Mouse (Mus musculus) induced T-regulatory cell, adult 2 months (primary cell): ENCODE measurements around the gene Catsper3.
A peak's percentile ranks its signal among the peaks of the same experiment; 100 is the strongest.

ENCODE experiments used
- DNase-seq: peaks from one replicate; pipeline ENCODE4 v3.0.0-alpha.2; 2012; ENCODE audit warnings: low read depth

Gene Catsper3

DNA sequence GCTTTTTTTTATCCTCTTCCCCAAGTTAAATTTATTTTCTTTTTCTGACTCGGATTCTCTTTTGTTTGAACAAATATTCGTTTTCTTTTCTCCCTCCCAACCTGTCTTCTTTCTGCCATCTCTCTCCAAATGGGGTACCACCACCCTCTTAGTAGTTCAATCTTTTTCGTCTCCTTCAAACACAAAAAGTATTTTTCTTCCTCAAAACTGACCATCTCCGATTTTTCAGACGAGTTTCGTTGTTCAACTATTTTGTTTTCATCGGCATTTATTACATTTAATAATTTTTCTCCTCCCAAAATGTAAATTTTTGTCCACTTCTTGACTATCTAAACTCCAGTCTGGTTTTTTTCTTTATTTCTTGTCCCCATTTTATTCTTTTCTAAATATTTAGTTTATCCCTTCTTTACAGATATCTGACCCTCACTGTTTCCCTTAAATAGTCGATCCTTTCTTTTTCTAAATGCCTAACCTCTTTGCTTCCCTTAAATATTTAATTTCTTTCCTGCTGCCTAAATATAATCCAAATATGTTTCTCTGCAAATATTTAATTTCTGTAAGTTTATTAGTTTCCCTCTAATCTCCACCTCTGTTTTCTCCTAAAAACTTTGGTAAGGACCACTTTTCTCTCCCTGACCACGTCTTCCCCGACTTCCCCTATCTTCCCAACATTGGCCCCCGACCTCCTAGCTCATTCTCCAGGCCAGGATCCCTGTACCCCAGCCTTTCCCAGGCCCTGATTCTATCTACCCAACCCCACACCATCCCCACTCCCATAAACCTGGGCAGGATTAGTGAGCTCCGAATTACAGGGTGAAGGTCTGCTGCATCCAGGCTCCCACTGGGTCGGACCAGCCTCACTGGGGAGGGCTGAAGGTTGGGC is 42.7 kb downstream of the Catsper3 start:
- DNase-seq = no peak

DNA sequence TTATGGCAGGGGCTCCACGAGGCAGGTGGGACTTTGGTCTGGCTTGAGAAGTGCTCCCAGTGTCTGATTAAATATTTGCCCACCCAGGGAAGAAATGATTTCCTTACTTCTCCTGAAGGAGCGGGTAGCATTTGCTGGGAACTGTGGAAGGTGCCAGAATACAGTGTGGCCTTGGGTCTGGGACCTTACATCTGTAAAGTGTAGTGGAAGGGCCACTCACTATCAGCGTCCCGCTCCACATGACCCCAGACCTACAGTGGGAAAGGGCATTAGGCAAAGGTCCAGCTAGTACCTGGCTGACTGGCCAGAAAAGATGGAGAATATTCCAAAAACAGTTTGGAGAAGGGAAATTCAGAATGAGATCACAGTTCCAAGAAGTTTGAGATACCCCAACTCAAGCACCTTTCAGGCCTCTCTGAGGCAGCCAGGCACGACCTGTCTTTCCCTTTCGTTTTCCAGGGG is 43.3 kb downstream of the Catsper3 start:
- no peak for DNase-seq

DNA sequence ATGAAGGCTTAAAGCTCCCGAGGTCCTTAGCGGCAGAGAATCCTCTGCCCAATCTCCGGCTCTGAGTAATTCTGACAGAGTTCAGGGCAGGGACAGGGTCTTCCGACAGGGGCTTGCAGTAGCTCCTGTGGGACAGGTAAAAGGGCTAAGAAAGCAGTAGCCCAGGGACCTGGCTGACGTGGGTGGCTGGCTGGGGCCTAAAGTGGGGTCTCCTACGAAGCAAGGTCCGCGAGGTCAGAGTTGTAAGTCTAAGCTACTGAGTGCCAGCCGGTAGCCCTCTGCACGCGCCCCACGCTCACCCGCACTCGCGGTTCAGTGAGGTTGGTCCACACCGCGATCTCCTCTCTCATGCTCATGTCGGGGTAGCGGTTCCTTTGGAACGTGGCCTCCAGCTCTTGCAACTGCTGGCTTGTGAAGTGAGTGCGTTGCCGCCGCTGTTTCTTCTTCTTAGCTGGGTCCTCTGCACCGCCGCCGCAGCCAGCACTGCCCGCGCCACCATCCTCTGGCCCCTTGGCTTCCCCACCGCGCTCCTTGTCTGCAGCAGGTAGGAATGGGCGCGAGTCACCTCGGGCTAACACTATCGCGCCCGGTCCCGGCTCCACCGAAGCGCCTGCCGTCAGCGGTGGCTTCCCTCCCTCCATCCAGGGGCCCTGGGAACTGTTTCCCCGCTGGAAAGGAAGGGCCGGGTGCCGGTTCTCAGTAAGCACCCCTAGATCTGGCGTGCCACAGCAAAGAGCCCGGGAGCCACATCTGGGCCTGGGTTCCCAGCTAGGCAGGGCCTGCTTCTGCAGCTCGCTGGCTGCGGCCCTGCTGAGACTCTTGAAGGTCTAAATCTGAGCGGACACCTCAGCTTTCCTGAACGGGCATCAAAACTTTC is 44.0 kb downstream of the Catsper3 start:
- DNase-seq = peak; percentile 29

DNA sequence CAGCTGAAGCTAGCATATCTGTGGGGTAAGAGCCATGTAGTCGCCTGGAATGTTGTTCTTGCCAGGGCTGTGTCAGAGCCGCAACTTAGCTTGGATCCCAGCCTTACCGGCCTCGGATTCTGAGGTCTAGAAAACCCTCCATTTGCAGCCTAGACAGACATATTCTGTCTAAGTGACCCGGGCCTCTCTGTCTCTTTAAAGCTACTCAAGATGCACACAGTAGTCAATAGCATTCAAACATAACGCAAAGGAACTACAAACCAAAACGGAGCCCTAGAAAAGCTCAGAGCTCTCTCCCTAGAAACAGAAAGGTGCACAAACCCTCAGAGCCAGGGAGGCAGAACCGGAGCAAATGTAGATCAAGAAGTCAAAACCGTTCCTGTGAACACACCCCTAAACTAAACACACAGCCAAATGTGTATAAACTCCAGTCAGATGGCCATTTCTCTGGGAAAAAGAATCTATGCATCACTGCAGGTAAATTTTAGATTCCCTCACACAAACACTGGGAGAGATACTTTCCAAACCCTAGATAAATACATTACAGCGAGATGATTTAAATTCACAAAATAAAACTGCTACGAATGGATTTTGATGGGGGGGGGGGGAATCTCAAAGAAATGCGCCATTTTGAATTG is 44.8 kb downstream of the Catsper3 start:
- DNase-seq = no peak

DNA sequence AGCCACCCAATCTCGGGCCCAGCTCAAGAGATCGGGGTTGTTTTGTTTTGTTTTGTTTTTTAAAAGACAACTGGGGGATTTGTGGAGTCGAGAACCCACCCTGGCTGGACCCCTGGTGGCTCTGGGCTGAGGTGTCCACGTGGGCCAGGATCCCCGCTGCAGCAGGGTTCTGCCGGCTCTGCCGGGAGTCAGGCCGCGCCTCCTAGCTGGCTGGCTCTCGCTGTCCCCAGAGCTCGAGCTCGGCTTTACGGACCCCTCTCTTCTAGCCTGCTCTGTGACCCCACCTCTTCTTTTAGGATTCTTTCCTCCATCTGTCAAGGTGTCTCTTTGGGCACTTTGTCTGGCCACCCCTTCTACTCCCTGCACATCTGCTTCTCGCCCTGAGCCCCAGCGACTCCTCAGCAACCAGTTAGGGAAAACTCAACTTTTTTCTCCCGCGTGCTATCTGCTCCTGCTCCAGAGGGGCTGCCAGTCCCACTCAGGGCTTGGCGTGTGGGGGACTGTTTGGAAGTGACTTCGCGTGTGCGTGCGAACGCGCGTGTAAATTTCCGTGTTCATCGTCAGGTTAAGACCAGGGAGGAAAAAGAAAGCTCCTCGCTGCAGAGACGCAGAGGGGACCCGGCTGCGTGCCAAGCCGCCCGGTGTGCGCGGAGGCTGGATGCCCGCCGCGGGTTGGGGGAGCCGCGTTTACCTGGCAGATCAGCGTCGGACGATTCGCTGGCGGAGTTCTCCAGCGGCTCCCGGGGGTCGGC is 45.9 kb downstream of the Catsper3 start:
- no peak for DNase-seq

DNA sequence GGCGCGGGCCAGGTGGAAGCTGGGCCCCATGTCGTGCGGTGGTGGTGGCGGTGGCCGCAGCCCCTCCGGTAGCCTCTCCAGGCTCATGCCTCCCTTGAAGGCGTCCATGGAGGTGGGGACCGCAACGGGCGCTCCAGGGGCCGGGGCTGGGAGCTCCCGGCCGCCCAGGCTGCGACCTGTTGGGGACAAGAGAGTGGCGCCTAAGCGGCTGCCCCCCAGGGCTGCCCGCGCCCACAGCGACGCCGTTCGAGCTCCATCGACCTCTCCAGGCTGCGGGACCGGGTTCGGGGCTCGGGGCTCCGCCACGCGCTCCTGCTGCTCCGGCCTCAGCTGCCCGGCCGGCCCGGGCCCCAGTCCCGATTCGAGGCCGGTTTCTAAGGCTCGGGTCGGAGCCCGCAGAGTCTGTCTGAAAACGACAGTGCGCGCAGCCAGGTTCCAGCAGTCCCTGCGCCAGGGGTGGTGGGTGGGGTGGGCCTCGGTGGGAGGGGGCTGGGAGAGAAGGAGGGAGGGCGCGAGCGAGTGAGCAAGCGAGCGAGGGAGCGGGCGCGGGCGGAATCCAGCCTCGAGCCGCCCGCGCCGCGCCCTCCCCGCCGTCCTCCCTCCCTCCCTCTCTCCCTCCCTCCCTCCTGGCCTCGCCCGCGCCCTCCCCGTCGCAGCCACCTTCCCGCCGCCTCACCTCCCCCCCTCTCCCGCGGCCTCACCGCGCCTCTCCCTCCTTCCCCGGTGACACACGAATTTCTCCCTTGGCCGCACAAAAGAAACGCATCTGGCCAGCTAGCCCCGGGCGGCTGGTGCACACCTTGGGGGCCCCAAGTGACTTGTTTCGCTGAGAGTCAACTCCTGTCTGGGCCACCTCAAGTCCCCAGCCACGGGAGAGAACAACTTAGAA is 46.7 kb downstream of the Catsper3 start:
- no peak for DNase-seq

DNA sequence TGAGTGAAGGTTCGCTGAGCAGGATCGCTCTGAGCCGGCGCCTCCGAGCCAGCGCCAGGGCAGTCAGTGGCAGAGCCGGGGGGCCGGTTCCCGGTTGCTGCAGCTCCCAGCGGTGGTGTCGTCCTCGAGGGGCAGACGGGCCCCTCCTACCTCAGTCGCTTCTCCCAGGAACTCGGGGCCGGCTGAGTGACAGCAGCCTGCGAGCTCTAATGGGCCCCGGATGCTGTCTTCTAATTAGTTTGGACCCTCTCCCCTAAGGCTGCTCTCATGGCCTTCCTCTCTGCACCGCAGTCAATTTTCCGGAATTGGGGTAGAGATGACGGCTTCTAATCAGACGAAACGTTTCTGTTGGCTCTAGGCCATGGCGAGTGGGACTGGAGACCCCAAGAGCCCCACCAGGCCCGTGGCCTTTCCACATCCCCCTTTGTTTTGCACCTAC is 47.4 kb downstream of the Catsper3 start:
- no peak for DNase-seq

DNA sequence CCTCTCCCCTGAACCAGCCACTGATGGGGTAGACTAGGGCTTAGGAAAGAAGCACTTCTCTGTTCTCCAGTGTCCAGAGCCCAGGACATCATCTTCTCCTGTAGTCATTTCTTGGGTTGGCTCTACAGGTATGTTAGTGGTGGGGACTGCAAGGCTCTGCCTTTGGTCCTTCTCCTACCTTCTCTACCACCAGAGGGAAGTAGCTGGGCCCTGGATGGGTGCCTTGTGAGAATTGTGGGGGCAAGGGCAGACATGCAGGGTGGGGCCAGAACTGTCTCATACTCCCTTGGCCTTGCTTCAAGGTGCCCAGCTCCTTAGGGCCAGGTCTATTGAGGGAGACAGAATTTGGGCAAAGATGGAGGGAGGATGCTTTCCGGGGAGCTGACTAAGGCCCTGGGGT is 48.2 kb downstream of the Catsper3 start:
- no peak for DNase-seq

DNA sequence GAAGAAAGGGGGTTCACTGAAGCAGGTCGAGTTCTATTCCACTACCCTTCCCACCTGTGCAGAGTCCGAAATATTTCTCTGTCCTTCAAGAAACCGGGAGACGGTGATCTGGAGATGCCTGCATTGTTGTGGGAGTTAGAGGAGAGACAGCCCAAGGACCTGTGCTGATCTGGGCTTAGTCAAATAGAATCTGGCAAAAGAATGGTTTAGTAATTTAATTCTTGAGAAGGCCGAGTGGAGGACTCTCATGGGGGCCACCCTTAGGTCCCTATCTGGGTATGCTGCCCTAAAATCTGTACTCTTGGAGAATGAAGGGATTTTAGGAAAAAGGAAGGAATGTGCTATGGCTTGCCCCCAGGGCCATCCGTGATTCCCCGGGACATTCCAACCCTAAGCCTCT is 49.6 kb downstream of the Catsper3 start:
- DNase-seq = no peak

DNA sequence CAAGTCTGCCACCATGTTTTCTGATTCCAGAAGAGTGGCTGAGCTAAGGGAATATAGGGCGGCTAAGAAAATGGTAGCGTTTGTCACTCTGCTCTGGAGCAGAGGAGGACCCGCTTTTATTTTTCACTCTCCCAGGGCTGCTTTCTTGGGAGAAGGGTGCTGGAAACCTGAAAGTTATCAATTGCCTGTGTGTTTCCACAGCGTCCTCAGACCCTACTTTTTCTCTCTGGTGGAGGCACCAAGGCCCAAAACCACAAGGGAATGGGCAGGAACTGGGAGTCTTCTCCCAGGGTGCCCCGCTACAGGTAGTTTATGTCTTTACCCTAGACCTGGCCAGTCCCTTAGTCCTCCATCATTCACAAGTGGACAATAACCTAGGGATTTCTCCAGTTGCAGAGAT is 50.3 kb downstream of the Catsper3 start:
- no peak for DNase-seq

DNA sequence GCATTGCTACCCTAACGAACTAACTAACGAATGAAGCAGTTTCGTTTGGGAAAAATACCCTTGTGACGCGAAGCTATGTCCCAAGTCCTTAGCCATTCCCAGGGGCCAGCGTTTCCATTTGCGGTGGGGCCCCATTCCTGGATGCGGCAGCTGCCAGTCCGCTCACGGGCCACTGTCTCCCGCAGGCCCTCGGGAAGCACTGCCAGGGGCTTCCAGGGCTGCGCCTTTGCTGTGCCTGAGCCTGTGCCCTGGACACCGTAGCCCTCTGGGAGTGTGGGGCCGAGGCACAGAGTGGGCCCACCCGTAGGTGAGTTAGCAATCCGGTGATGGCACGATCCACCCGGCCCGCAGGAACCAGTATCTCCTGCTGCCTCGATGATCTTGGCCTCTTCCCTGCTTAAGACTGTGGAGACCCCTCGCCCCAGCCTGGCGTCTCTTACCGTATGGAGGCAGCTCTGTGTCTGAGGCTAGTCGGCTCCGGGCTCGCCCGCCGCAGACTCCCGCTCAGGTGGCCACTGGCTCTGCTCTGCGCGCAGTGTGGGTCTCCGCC is 51.3 kb downstream of the Catsper3 start:
- DNase-seq = no peak

DNA sequence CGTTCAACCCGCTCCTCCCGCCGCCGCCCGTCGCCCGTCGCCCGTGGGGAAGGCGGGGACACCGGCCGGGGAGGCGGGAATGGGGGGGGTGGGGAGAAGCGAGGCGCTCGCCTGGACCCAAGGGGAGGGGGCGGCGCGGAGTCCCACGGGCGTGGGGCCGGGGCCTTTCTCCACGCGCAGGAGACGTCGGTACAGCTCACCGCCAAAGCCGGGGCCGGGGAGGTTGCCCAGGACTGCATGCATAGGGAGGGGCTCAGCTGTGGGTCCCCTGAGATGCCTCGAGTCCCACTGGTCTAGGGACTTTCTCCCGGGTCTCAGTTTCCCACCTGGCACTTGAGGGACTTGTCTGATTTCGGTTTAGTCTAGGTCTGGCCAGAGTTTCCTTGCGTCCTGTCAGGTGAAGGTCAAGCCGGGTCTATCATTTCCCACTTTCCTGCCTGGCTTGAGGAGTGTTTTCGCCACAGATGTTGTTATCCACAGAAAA is 51.8 kb downstream of the Catsper3 start, which contains the start of gene Pitx1:
TSS of gene Pitx1 (minus strand) at position 51 of the 484 bp plus-strand sequence.
- no peak for DNase-seq

DNA sequence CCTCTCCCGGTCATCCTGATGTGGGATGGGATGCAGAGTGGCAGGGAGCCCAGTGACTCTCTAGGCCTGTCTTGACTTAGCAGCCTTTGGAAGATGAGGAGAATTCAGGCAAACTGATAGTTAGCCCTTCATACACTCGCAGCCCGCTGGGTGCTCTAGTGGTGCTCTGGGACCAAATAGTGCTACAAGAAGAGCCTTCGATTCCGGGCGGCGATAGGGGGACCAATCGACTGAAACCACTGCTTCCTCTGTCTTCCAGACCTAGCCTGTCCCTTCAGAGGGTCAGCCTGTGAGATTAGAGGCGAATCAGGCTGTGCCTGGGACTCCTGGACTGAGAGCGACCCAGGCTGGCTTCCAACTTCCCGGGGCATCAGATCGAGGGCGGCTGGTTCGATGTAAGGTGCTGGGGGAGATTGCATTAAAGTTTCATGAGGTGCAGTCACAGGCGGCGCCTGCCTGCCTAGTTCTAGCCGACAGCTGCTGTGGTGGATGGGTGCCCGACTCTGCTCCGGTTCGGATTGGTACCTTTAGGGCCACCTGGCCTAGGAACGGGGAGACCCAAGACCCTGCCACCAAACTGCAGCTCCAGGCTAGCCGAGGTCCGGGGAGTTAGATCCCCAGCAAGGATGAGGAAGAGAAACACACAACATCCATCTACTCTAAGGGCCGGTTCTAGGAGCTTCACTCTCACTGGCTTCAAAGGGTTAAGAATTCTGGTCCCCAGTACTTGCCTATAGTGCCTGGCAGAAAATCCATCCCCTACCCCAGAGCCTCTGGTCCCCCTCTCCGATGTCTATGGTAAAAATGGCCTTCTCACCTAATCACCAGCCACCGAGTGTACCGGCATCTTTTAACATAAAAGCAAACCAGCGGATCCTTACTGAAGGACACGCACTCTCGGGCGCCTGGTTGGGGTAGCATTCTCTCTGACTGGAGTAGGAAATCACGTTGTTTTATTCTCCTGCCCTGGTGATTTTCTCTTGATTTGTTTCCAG is 52.7 kb downstream of the Catsper3 start:
- no peak for DNase-seq

DNA sequence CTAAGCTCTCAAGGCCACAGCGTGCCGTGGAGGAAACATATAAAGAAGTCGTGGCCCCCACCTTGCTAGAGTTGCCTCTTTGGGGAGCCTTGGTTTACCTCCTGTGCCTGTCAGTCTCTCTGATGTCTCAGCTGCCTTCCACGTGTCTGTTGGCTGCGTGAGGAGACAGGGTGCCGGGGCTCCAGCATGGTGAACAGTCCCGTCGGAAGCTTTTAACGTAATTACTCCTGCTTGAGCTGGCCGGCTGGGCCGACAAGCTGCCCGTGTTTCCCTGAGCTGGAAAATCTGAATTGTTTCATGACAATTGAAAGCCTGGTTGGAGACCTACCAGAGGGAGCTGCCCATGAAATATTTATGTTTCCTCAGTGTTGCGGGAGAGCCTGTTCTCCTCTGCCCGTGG is 55.9 kb downstream of the Catsper3 start:
- no peak for DNase-seq

DNA sequence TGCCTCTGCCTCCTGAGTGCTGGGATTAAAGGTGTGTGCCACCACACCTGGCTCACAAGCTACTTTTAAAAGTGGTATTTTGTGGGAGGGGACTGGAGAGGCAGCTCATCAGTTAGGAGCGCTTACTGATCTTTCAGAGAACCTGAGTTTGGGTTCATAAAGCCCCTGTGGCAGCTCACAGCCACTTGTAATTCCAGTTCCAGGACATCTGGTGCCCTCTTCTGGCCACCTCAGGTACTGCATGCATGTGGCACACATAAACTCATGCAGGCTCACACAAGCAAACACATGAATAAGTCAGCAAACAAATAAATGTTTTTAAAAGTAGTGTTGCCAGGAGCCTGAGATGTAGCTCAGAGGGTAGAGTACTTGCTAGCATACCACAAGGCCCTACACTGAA is 59.3 kb downstream of the Catsper3 start:
- peak; percentile 36 for DNase-seq

DNA sequence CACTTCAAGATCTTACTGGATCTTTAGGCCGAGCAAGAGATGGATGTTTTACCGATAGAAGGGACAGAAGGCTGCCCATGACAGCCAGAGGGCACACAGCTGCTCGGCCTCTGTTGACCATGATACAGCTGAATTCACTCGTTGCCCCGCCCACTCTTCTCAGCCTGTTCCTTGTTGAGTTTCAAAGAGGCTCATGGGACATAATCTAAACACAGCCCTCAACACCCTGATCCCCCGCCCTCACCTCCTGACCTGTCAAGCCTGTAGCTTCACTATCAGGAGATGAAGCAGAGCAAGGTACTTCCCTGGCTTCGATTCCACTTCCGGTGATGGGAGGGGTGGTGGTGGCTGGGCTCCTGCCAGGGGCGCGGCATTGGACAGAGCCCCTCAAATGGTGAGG is 63.4 kb downstream of the Catsper3 start:
- DNase-seq = no peak

DNA sequence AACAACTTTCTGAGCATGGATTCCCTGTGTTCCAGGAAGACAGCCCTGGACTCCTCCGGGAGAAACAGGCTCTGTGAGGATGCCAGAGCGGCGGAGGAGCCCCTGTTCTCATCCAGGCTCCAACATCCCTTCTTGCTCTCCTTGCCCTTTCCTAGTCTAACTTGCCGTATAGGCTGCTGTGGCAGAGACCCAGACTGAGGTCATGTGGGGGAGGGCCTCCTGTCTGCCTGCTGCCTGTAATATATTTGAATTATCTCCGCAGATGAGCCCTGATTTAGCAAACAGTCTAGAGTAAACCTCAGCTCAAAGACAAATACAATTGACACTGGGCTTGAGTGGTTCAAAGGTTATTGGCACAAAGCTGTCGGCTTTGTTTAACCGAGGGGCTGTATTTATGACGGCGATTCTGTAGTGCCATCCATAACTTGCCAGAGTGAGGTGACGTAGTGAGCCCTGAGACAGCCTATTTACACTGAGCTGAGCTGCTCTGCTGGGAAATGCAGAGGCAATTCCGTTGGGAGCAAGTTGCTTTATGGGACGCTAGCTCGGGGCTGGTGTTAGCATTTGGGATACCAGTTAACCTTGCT is 64.3 kb downstream of the Catsper3 start:
- DNase-seq = no peak

DNA sequence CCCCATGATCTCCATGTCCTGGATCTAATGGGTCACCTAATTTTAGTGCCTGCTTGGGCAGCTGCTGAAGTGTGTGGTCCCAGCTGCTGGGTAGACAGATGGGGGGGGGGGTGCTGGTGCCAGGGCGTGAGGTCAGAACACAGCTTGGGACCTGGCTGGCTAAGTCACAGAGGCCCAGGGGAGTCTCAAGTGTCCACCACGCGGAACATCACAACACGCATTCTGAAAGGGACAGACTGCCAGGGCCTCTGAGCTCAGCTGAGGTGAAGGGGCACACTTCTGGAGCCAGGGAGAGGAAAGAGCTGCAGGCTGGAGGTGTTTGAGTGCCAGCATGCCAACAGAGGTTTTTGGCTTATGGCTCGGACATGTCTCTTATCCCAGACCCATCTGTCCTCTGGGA is 66.4 kb downstream of the Catsper3 start:
- no peak for DNase-seq
